Comparison of ENCODE assay signal across 9 mouse cellular contexts in the genomic region with DNA sequence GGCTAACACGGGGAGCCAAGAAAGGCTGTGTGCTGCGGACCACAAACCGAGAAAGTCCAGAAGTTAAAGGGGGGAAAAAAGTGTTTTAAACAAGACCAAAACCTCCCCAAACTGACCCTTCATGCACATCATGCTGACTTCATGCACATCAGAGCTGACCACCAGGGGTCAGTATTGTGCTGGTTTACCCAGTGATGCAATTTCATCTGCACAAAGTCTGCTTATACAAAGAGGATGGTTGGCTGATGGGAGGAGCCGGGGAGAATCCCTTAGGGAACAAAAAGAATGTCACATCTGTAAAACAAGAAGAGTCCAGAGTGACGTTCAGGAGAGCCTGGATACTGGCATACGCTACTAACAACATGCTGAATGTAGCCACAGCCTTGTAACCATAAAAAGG. TPM values are rescaled to one million over a fixed set of nuclear protein-coding genes. Genes with fewer than 3 reads are reported as not detected.
A peak's percentile ranks its signal among the peaks of the same experiment; 100 is the strongest.
DNase-seq lines count a peak whose midpoint lies in the region; ATAC-seq lines count a peak whose summit lies in the region.
"Had no signal": no experiment of that assay in that cellular context is flagged by ENCODE, and none has a peak within 500 bp of the region (broad histone marks: within the 10 kb centered on the region; RNA-seq: fewer than 3 reads in every experiment).

No protein-coding gene starts in this region.

- H3K4me3 ChIP-seq in hindbrain, embryonic 14.5 days (replicated peaks; ENCODE audit: low read length), result no peak overlapping the region
- no peak overlapping the region for H3K4me3 ChIP-seq in hindbrain, embryonic 13.5 days
- no peak overlapping the region for H3K4me3 ChIP-seq in forebrain, embryonic 16.5 days (replicated peaks; ENCODE audit: low read length)
- no peak overlapping the region for H3K4me3 ChIP-seq in intestine, embryonic 14.5 days (ENCODE audit: low read depth, low read length)
- H3K4me3 ChIP-seq: embryonic facial prominence, embryonic 12.5 days had no signal

- H3K27me3 ChIP-seq in hindbrain, embryonic 14.5 days (ENCODE audit: control insufficient read depth, insufficient read depth, low read length), result no peaks in the 10 kb centered on the region
- no peaks in the 10 kb centered on the region for H3K27me3 ChIP-seq in hindbrain, embryonic 13.5 days
- H3K27me3 ChIP-seq in forebrain, embryonic 16.5 days (replicated peaks; ENCODE audit: control insufficient read depth, insufficient read depth, low read length), result no peaks in the 10 kb centered on the region
- H3K27me3 ChIP-seq in intestine, embryonic 14.5 days (replicated peaks; ENCODE audit: control insufficient read depth, insufficient read depth, low read length), result no peaks in the 10 kb centered on the region
- H3K27me3 ChIP-seq: embryonic facial prominence, embryonic 12.5 days had no signal

- no peak overlapping the region for H3K27ac ChIP-seq in hindbrain, embryonic 14.5 days
- no peak overlapping the region for H3K27ac ChIP-seq in hindbrain, embryonic 13.5 days
- H3K27ac ChIP-seq in forebrain, embryonic 16.5 days (ENCODE audit: low read length), result no peak overlapping the region
- no peak overlapping the region for H3K27ac ChIP-seq in intestine, embryonic 14.5 days (ENCODE audit: low read depth)
- H3K27ac ChIP-seq: embryonic facial prominence, embryonic 12.5 days had no signal

- no peak overlapping the region for H3K9ac ChIP-seq in hindbrain, embryonic 14.5 days
- H3K9ac ChIP-seq in hindbrain, embryonic 13.5 days, result no peak overlapping the region
- no peak overlapping the region for H3K9ac ChIP-seq in forebrain, embryonic 16.5 days (replicated peaks; ENCODE audit: low read depth, low read length)
- H3K9ac ChIP-seq in intestine, embryonic 14.5 days (ENCODE audit: low read length), result no peak overlapping the region
- H3K9ac ChIP-seq: embryonic facial prominence, embryonic 12.5 days had no signal

- ATAC-seq in hindbrain, embryonic 14.5 days (ENCODE audit: low FRiP score), result no peak
- no peak for ATAC-seq in hindbrain, embryonic 13.5 days (ENCODE audit: low FRiP score)
- peak; percentile 58 for ATAC-seq in forebrain, embryonic 16.5 days
- ATAC-seq in intestine, embryonic 14.5 days (replicated peaks; ENCODE audit: low FRiP score, low TSS enrichment, low read depth), result no peak; the same call in 1 of the 2 replicates
- peak; percentile 74 for ATAC-seq in monocyte, adult 5-6 weeks (replicated peaks; ENCODE audit: insufficient number of reproducible peaks, low FRiP score, low TSS enrichment, poor library complexity, severe bottlenecking)

- peak; percentile 79 for DNase-seq in hindbrain, embryonic 14.5 days (ENCODE audit: low spot score)
- DNase-seq in c-Kit-positive CD71-negative TER-119-negative erythroid progenitor cells, embryonic 14.5 days (ENCODE audit: low read depth), result peak; percentile 83
- DNase-seq in intestine, embryonic 14.5 days (ENCODE audit: low spot score), result peak; percentile 89
- peak; percentile 83 for DNase-seq in left cerebral cortex, postnatal 4 days
- DNase-seq in spleen, postnatal 4 days (ENCODE audit: low spot score in 2 of 2), result peak; percentile 85 to 95

- no peak overlapping the region for H3K4me2 ChIP-seq in hindbrain, embryonic 14.5 days (replicated peaks)
- no peak overlapping the region for H3K4me2 ChIP-seq in hindbrain, embryonic 13.5 days
- no peak overlapping the region for H3K4me2 ChIP-seq in forebrain, embryonic 16.5 days (ENCODE audit: low read length)
- H3K4me2 ChIP-seq in intestine, embryonic 14.5 days (ENCODE audit: low read length), result no peak overlapping the region
- H3K4me2 ChIP-seq: embryonic facial prominence, embryonic 12.5 days had no signal

- no peaks in the 10 kb centered on the region for H3K4me1 ChIP-seq in hindbrain, embryonic 14.5 days (replicated peaks; ENCODE audit: control insufficient read depth, insufficient read depth, low read length)
- no peaks in the 10 kb centered on the region for H3K4me1 ChIP-seq in hindbrain, embryonic 13.5 days (replicated peaks)
- no peaks in the 10 kb centered on the region for H3K4me1 ChIP-seq in forebrain, embryonic 16.5 days (replicated peaks; ENCODE audit: control insufficient read depth, insufficient read depth, low read length)
- H3K4me1 ChIP-seq in intestine, embryonic 14.5 days (replicated peaks; ENCODE audit: control insufficient read depth, insufficient read depth, low read length), result no peaks in the 10 kb centered on the region
- H3K4me1 ChIP-seq: embryonic facial prominence, embryonic 12.5 days had no signal

- no peaks in the 10 kb centered on the region for H3K36me3 ChIP-seq in hindbrain, embryonic 14.5 days (replicated peaks; ENCODE audit: control insufficient read depth, insufficient read depth)
- H3K36me3 ChIP-seq in hindbrain, embryonic 13.5 days, result no peaks in the 10 kb centered on the region
- H3K36me3 ChIP-seq in forebrain, embryonic 16.5 days (ENCODE audit: control insufficient read depth, insufficient read depth), result no peaks in the 10 kb centered on the region
- no peaks in the 10 kb centered on the region for H3K36me3 ChIP-seq in intestine, embryonic 14.5 days (ENCODE audit: control insufficient read depth, insufficient read depth, low read length)
- H3K36me3 ChIP-seq: embryonic facial prominence, embryonic 12.5 days had no signal

- intact Hi-C loops in left cerebral cortex, postnatal 4 days (cut with DNase I), result loop anchor here (10.0 kb wide), 1 partner anchor 120 kb away; no protein-coding TSS in a partner anchor

- 32% methylated on average over 6 of the region's 6 CpGs for WGBS in hindbrain, embryonic 14.5 days
- WGBS in hindbrain, embryonic 13.5 days, result 30% methylated on average over 6 of the region's 6 CpGs
- WGBS in forebrain, embryonic 16.5 days, result 21% methylated on average over 6 of the region's 6 CpGs
- 39% methylated on average over 6 of the region's 6 CpGs for WGBS in intestine, embryonic 14.5 days

- H3K9me3 ChIP-seq in hindbrain, embryonic 14.5 days (ENCODE audit: control insufficient read depth, low read length), result no peaks in the 10 kb centered on the region
- no peaks in the 10 kb centered on the region for H3K9me3 ChIP-seq in hindbrain, embryonic 13.5 days
- no peaks in the 10 kb centered on the region for H3K9me3 ChIP-seq in forebrain, embryonic 16.5 days (ENCODE audit: control insufficient read depth, low read length)
- H3K9me3 ChIP-seq in intestine, embryonic 14.5 days (ENCODE audit: control insufficient read depth, low read length), result no peaks in the 10 kb centered on the region
- H3K9me3 ChIP-seq: embryonic facial prominence, embryonic 12.5 days had no signal

RNA-seq across cellular contexts. Expression of gene Treml4, which starts 10.8 kb away (rescaled TPM):
- polyA plus RNA-seq in hindbrain, embryonic 14.5 days (2014; fragmentation: Nextera tagmentation; extraction: Ambion mirVana), result 0.44 TPM in 1 of 2 replicates, not detected in the other
- not detected in 2 replicates for polyA plus RNA-seq in hindbrain, embryonic 13.5 days (2015; fragmentation: Nextera tagmentation; extraction: Ambion mirVana)
- not detected in 2 replicates for polyA plus RNA-seq in forebrain, embryonic 16.5 days (2015; fragmentation: Nextera tagmentation; extraction: Ambion mirVana)
- polyA plus RNA-seq in intestine, embryonic 14.5 days (2014; fragmentation: Nextera tagmentation; extraction: Ambion mirVana), result 1.5 and 1.8 TPM in 2 replicates
- under 1 TPM; 0.50 to 0.81 TPM for total RNA-seq in left cerebral cortex, postnatal 4 days (2021)
- 540 to 868 TPM (median 810 TPM) in 3 replicates for total RNA-seq in monocyte, adult 5-6 weeks (2017)

RNA-seq across cellular contexts. Expression of gene Treml2, which starts 24.4 kb away (rescaled TPM):
- polyA plus RNA-seq in hindbrain, embryonic 14.5 days (2014; fragmentation: Nextera tagmentation; extraction: Ambion mirVana), result 0.09 TPM in 1 of 2 replicates, not detected in the other
- 0.14 and 0.17 TPM in 2 replicates for polyA plus RNA-seq in hindbrain, embryonic 13.5 days (2015; fragmentation: Nextera tagmentation; extraction: Ambion mirVana)
- 0.10 TPM in 1 of 2 replicates, not detected in the other for polyA plus RNA-seq in forebrain, embryonic 16.5 days (2015; fragmentation: Nextera tagmentation; extraction: Ambion mirVana)
- polyA plus RNA-seq in intestine, embryonic 14.5 days (2014; fragmentation: Nextera tagmentation; extraction: Ambion mirVana), result 0.08 and 0.11 TPM in 2 replicates
- total RNA-seq in left cerebral cortex, postnatal 4 days (2021), result under 1 TPM; 0.14 to 0.28 TPM
- 21.6 to 25.3 TPM (median 23.0 TPM) in 3 replicates for total RNA-seq in monocyte, adult 5-6 weeks (2017)

RNA-seq across cellular contexts. Expression of gene Trem3, which starts 27.3 kb away (rescaled TPM):
- not detected in 2 replicates for polyA plus RNA-seq in hindbrain, embryonic 14.5 days (2014; fragmentation: Nextera tagmentation; extraction: Ambion mirVana)
- polyA plus RNA-seq in hindbrain, embryonic 13.5 days (2015; fragmentation: Nextera tagmentation; extraction: Ambion mirVana), result not detected in 2 replicates
- not detected in 2 replicates for polyA plus RNA-seq in forebrain, embryonic 16.5 days (2015; fragmentation: Nextera tagmentation; extraction: Ambion mirVana)
- 0.19 and 0.30 TPM in 2 replicates for polyA plus RNA-seq in intestine, embryonic 14.5 days (2014; fragmentation: Nextera tagmentation; extraction: Ambion mirVana)
- total RNA-seq in left cerebral cortex, postnatal 4 days (2021), result under 1 TPM; 0.36 to 0.66 TPM
- 69.2 to 181 TPM (median 173 TPM) in 3 replicates for total RNA-seq in monocyte, adult 5-6 weeks (2017)
- polyA plus RNA-seq: embryonic facial prominence, embryonic 12.5 days had no signal

RNA-seq across cellular contexts. Expression of gene B430306N03Rik, which starts 41.1 kb away (rescaled TPM):
- polyA plus RNA-seq in hindbrain, embryonic 14.5 days (2014; fragmentation: Nextera tagmentation; extraction: Ambion mirVana), result 0.05 and 0.18 TPM in 2 replicates
- polyA plus RNA-seq in hindbrain, embryonic 13.5 days (2015; fragmentation: Nextera tagmentation; extraction: Ambion mirVana), result 0.14 and 0.35 TPM in 2 replicates
- not detected in 2 replicates for polyA plus RNA-seq in forebrain, embryonic 16.5 days (2015; fragmentation: Nextera tagmentation; extraction: Ambion mirVana)
- 0.41 and 0.46 TPM in 2 replicates for polyA plus RNA-seq in intestine, embryonic 14.5 days (2014; fragmentation: Nextera tagmentation; extraction: Ambion mirVana)
- under 1 TPM in 1 of 2 experiments, not detected in 1; 0.12 TPM for total RNA-seq in left cerebral cortex, postnatal 4 days (2021)
- total RNA-seq in monocyte, adult 5-6 weeks (2017), result 19.1 to 30.4 TPM (median 20.9 TPM) in 3 replicates

RNA-seq across cellular contexts. Expression of gene Trem1, which starts 42.3 kb away (rescaled TPM):
- polyA plus RNA-seq in hindbrain, embryonic 14.5 days (2014; fragmentation: Nextera tagmentation; extraction: Ambion mirVana), result not detected in 2 replicates
- polyA plus RNA-seq in hindbrain, embryonic 13.5 days (2015; fragmentation: Nextera tagmentation; extraction: Ambion mirVana), result not detected in 2 replicates
- polyA plus RNA-seq in forebrain, embryonic 16.5 days (2015; fragmentation: Nextera tagmentation; extraction: Ambion mirVana), result not detected in 2 replicates
- 0.17 and 0.23 TPM in 2 replicates for polyA plus RNA-seq in intestine, embryonic 14.5 days (2014; fragmentation: Nextera tagmentation; extraction: Ambion mirVana)
- not detected for total RNA-seq in left cerebral cortex, postnatal 4 days (2021)
- 75.7 to 167 TPM (median 150 TPM) in 3 replicates for total RNA-seq in monocyte, adult 5-6 weeks (2017)

Comparison
In these comparisons a context has a peak if more than half of its experiments do, and no peak if none do; other contexts are left out.
1. ATAC-seq: peak in forebrain, embryonic 16.5 days (single experiment) and monocyte, adult 5-6 weeks (single experiment); none in hindbrain, embryonic 14.5 days (single experiment), hindbrain, embryonic 13.5 days (single experiment) and intestine, embryonic 14.5 days (single experiment).
2. Peak in every context shown above with its lines, with median percentiles within 50 percentile points of each other: DNase-seq.